Mouse (Mus musculus) liver, postnatal 0 days (tissue): ENCODE measurements around the gene Ddx6. TPM values are rescaled to one million over a fixed set of nuclear protein-coding genes. Genes with fewer than 3 reads are reported as not detected.
"Not testable (repeated sequence)": the region's sequence is repeated elsewhere in the genome, so short reads cannot be mapped to it uniquely, and the experiment has no call there.

Experiments
- ATAC-seq: fragments of 200-750 bp; cut with Nextera tagmentation; 2 replicates; pipeline ENCODE4 v1.8.0; 2017; ENCODE audit warnings: mild to moderate bottlenecking, moderate library complexity
- DNase-seq: peaks from one replicate; pipeline ENCODE4 v3.0.0-alpha.2; 2016
- H3K27ac ChIP-seq: fragments of 300-500 bp; sonication (generic); 2 replicates; pipeline ENCODE4 v1.5.1; 2014; ENCODE audit warnings: antibody characterized with exemption, moderate library complexity, mild to moderate bottlenecking, low read depth
- H3K27me3 ChIP-seq: fragments of 300-500 bp; sonication (generic); 2 replicates; pipeline ENCODE4 v1.6.1; 2014; ENCODE audit warnings: low read length, control low read depth, mixed read lengths; ENCODE audit not compliant: insufficient read depth
- H3K36me3 ChIP-seq: fragments of 300-500 bp; sonication (generic); replicated peaks from 2 replicates; pipeline ENCODE4 v1.6.1; 2014; ENCODE audit warnings: mild to moderate bottlenecking, control low read depth, low read length, moderate library complexity, mixed read lengths; ENCODE audit not compliant: insufficient read depth
- H3K4me1 ChIP-seq: fragments of 300-500 bp; sonication (generic); 2 replicates; pipeline ENCODE4 v1.6.1; 2014; ENCODE audit warnings: antibody characterized with exemption, mild to moderate bottlenecking, control low read depth; ENCODE audit not compliant: insufficient read depth
- H3K4me2 ChIP-seq: fragments of 300-500 bp; sonication (generic); 2 replicates; pipeline ENCODE4 v1.6.1; 2014; ENCODE audit warnings: low read depth, mild to moderate bottlenecking, low read length, moderate library complexity, mixed read lengths
- H3K4me3 ChIP-seq: fragments of 300-500 bp; sonication (generic); 2 replicates; pipeline ENCODE4 v1.5.1; 2014; ENCODE audit warnings: low read depth, low read length
- H3K9ac ChIP-seq: fragments of 300-500 bp; sonication (generic); replicated peaks from 2 replicates; pipeline ENCODE4 v1.6.1; 2014; ENCODE audit warnings: mild to moderate bottlenecking, moderate library complexity
- H3K9me3 ChIP-seq: fragments of 300-500 bp; sonication (generic); 2 replicates; pipeline ENCODE4 v1.6.1; 2016; ENCODE audit warnings: mild to moderate bottlenecking, control low read depth, low read length, mixed read lengths
- CTCF ChIP-seq: sonication (generic); IDR thresholded peaks from 2 replicates; pipeline ENCODE4 v1.5.1; 2016; ENCODE audit warnings: antibody characterized with exemption, low read depth
- EP300 ChIP-seq: IDR thresholded peaks from 2 replicates; pipeline ENCODE4 v1.6.1; 2016; ENCODE audit warnings: antibody characterized with exemption, low read depth, mild to moderate bottlenecking
- WGBS: fragments of 180-500 bp; shearing (Covaris S2); extraction: QIAGEN DNeasy Blood & Tissue Kit; methylation state at CpG from one replicate; pipeline ENCODE4 v1.1.7; 2014; ENCODE audit not compliant: insufficient replicate concordance; 5-methylcytosine and 5-hydroxymethylcytosine counted together
- polyA plus RNA-seq: library from polyadenylated mRNA; unstranded; fragments of >200 nt; fragmentation: Nextera tagmentation; extraction: Ambion mirVana; gene quantifications from 2 replicates; pipeline ENCODE4 v1.2.1, GENCODE M21; 2015

The Ddx6 gene
- polyA plus RNA-seq, 1 experiment from 2014 or later, result 6.3 TPM

- H3K9ac ChIP-seq, result no peak overlapping the region
- DNase-seq, result no peak
- no peaks in the 10 kb centered on the region for H3K9me3 ChIP-seq
- no peaks in the 10 kb centered on the region for H3K4me1 ChIP-seq
- H3K4me2 ChIP-seq, result no peak overlapping the region
- H3K27me3 ChIP-seq, result no peaks in the 10 kb centered on the region
- no peak for ATAC-seq
- H3K4me3 ChIP-seq, result no peak overlapping the region
- 72% methylated on average over 5 of the region's 5 CpGs for WGBS
- H3K36me3 ChIP-seq, result peaks cover 87% of the 10 kb centered on the region
- no peak overlapping the region for H3K27ac ChIP-seq
- TF ChIP-seq CTCF (no peak), EP300 (no peak)
Measured at GRCm38 (mm10) chr9:44624390-44624789, 19.7 kb downstream of the Ddx6 start.

DNA sequence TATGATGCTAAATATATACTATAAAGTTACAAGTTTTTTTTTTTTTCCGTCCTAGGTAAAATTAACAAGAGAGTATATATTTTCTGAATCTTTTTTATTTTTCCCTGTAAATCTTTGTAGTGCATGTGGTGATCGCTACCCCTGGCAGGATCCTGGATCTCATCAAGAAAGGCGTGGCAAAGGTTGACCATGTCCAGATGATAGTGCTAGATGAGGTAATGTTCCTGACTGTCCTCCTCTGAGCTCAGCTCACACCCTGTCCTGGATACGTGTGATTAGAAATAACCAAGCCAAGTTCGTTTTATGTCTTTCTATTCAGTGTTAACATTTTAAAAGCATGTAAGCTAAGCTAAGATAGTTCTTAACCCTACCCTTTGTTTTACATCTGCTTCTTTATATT, 21.6 kb downstream of the Ddx6 start:
- no peak for TF ChIP-seq CTCF
- TF ChIP-seq EP300, result peak; percentile 53
- no peaks in the 10 kb centered on the region for H3K27me3 ChIP-seq
- no peak overlapping the region for H3K4me3 ChIP-seq
- H3K9me3 ChIP-seq, result no peaks in the 10 kb centered on the region
- H3K4me2 ChIP-seq, result no peak overlapping the region
- H3K9ac ChIP-seq, result no peak overlapping the region
- no peak for DNase-seq
- ATAC-seq, result peak; percentile 72
- no peaks in the 10 kb centered on the region for H3K4me1 ChIP-seq
- H3K27ac ChIP-seq, result no peak overlapping the region
- WGBS, result 66% methylated on average over 5 of the region's 5 CpGs
- H3K36me3 ChIP-seq, result peaks cover 90% of the 10 kb centered on the region

GRCm38 (mm10) chr9:44637551-44638169, 33.0 kb downstream of the Ddx6 start:
- H3K27ac ChIP-seq, result no peak overlapping the region
- H3K27me3 ChIP-seq, result no peaks in the 10 kb centered on the region
- H3K4me3 ChIP-seq, result no peak overlapping the region
- no peak overlapping the region for H3K4me2 ChIP-seq
- DNase-seq, result no peak
- WGBS, result 49% methylated on average over 15 of the region's 15 CpGs
- H3K9me3 ChIP-seq, result no peaks in the 10 kb centered on the region
- peaks cover 63% of the 10 kb centered on the region for H3K36me3 ChIP-seq
- H3K4me1 ChIP-seq, result no peaks in the 10 kb centered on the region
- no peak for TF ChIP-seq EP300
- peak; percentile 24; the same call in 1 of the 2 replicates for TF ChIP-seq CTCF
- no peak overlapping the region for H3K9ac ChIP-seq
- ATAC-seq, result peak; percentile 23; the same call in 1 of the 2 replicates

GRCm38 (mm10) chr9:44638726-44639125, 34.0 kb downstream of the Ddx6 start:
- ATAC-seq, H3K9ac ChIP-seq, H3K4me2 ChIP-seq, H3K27ac ChIP-seq, H3K4me1 ChIP-seq, H3K27me3 ChIP-seq, H3K4me3 ChIP-seq, DNase-seq, H3K9me3 ChIP-seq: not testable (repeated sequence)
- peaks cover 53% of the 10 kb centered on the region for H3K36me3 ChIP-seq
- 83% methylated on average over 9 of the region's 9 CpGs for WGBS

GRCm38 (mm10) chr9:44640028-44640427, 35.3 kb downstream of the Ddx6 start:
- H3K4me1 ChIP-seq, DNase-seq, H3K9me3 ChIP-seq, H3K4me2 ChIP-seq, H3K27me3 ChIP-seq, H3K9ac ChIP-seq, H3K4me3 ChIP-seq, H3K27ac ChIP-seq: not testable (repeated sequence)
- peak; percentile 79 for ATAC-seq
- peaks cover 40% of the 10 kb centered on the region for H3K36me3 ChIP-seq
- WGBS, result 42% methylated on average over 1 of the region's 1 CpGs

- H3K4me2 ChIP-seq, result no peak overlapping the region
- ATAC-seq (no peak), DNase-seq (no peak)
- no peak overlapping the region for H3K4me3 ChIP-seq
- 95% methylated on average over 3 of the region's 3 CpGs for WGBS
- TF ChIP-seq CTCF (no peak), EP300 (no peak)
- H3K27me3 ChIP-seq, result no peaks in the 10 kb centered on the region
- H3K36me3 ChIP-seq, result peaks cover 32% of the 10 kb centered on the region
- H3K27ac ChIP-seq, result peak overlapping the region; percentile 11; the same call in 1 of the 2 replicates
- H3K9ac ChIP-seq, result no peak overlapping the region
- no peaks in the 10 kb centered on the region for H3K9me3 ChIP-seq
- H3K4me1 ChIP-seq, result no peaks in the 10 kb centered on the region
Measured at GRCm38 (mm10) chr9:44640646-44641357, 36.1 kb downstream of the Ddx6 start.
